Mouse (Mus musculus): ENCODE measurements around the gene Hbq1a. TPM values are rescaled to one million over a fixed set of nuclear protein-coding genes. Genes with fewer than 3 reads are reported as not detected.

Hbq1a gene
- total RNA-seq (2014; fragmentation: Nextera tagmentation) = not detected in 2 replicates
- total RNA-seq (2017) = not detected in 2 replicates

DNA sequence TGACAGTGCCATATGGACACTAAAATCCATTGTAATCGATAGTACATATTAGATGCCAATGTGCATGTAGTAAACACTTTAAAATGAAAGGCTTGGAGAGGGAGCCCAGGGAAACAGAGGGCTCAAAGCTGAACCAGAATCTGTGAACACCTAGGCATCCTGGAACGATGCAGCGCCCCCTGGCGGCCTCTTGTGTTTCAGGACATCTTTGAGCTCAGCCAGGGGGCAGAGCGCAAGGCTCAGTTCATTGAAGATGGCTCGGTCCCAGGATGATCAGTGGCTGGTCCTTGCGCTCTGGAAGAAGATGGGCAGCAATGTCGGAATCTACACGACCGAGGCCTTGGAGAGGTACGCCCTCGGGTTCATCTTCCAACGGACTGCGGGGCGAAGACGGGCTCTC lies at the start of gene Hbq1a:
Gene Hbq1a, plus strand, starts transcription at position 205 of the 400 bp plus-strand sequence.
- peak; percentile 46; the same call in 1 of the 2 replicates for ATAC-seq (replicated peaks; ENCODE audit: low FRiP score, low TSS enrichment, poor library complexity, severe bottlenecking)

DNA sequence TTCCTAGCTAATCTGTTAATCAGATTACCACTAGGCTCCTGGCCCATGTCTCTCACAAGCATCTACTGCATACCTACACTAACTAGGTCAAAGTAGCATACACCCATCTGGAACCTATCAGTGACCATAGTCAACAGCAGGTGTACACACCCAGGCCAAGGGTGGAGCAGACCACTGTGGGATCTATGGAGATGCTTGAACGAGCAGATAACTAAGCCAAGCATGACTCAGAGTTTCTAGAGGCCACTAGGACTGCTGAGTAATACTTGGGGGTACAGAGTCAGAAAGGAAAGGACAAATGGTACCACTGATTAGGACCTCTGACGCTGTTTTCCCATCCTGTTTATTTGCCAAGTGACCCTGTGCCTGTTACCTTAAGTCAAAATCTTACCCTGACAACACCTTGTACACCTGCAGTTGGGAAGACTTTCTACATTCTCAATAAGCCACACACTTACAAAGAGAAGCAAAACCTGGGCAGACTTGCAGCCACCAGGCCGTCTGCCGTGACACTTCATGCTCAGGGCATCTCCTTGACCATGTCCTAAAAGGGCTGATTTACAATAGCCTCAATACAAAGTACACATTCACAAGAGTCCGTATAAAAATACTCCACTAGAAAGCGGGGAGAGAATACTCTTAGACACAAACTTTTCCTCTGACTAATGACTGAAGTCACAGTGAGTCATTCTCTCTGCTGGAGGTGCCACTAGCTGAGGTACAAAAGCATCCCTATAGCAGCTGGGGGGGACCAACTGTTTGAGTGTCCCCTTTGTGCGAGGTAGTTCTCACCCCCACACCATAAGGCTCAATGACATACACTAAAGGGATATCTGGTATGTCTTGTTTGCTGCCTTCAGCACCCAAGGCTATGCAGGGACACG lies 48.7 kb upstream of the Hbq1a start:
- peak; percentile 88 for ATAC-seq (replicated peaks; ENCODE audit: low FRiP score, low TSS enrichment, poor library complexity, severe bottlenecking)

DNA sequence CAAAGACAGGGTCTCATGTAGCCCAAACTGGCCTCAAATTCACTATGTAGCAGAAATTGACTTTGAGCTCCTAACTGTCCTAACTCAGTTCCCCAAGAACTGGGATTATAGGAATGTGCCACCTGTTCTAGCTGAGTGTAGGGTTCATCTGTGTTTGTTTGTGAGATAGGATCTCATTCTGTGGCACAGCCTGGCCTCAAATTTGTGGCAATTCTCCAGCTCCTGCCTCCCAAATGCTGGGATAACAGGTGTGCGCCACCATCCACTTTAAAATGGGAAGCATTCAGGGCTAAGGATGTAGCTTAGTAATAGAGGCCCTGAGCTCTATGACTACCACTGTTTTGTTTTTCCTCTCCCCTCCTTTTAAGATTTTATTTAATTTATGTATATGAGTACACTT lies 46.7 kb upstream of the Hbq1a start:
- ATAC-seq (replicated peaks; ENCODE audit: low FRiP score, low TSS enrichment, poor library complexity, severe bottlenecking) = no peak

GRCm38 (mm10) chr11:32256146-32256545 lies 43.7 kb upstream of the Hbq1a start:
- ATAC-seq (replicated peaks; ENCODE audit: low FRiP score, low TSS enrichment, poor library complexity, severe bottlenecking) = peak; percentile 97

GRCm38 (mm10) chr11:32256566-32256965 lies 43.3 kb upstream of the Hbq1a start:
- ATAC-seq (replicated peaks; ENCODE audit: low FRiP score, low TSS enrichment, poor library complexity, severe bottlenecking) = peak; percentile 11; the same call in 1 of the 2 replicates

DNA sequence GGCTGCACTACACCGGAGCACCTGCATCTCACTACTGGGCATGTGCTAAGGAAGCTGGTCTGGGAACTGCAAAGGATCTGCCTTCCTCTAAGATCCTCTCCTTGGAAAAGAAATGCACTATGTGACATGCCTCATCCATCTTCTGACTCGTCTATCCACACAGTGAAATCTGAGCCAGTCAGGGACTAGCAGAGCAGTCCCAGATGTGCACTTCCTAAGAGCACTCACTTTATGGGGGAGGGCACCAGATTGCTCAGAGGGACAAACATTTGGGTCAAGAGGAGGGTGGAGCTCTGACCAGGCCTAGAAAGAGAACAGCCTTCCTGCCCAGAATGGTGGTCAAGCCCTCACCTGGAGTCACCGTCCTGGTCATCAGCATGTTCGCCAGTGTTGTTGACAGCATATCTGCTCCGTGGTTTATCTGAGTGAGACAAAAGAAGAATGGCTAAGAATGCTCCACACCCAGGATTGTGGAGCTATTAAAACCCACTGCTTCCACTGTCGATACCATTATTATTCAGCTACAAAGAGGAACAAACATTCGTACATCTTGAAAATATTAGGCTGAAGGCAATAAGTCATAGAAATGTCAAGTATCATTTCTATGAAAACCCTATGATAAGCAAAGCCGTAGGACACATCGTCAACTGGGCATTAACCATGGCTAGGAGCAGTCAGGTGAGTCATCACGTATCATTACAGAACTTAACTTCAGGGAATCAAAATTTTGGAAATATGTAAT lies 37.0 kb upstream of the Hbq1a start:
- no peak for ATAC-seq (replicated peaks; ENCODE audit: low FRiP score, low TSS enrichment, poor library complexity, severe bottlenecking)

DNA sequence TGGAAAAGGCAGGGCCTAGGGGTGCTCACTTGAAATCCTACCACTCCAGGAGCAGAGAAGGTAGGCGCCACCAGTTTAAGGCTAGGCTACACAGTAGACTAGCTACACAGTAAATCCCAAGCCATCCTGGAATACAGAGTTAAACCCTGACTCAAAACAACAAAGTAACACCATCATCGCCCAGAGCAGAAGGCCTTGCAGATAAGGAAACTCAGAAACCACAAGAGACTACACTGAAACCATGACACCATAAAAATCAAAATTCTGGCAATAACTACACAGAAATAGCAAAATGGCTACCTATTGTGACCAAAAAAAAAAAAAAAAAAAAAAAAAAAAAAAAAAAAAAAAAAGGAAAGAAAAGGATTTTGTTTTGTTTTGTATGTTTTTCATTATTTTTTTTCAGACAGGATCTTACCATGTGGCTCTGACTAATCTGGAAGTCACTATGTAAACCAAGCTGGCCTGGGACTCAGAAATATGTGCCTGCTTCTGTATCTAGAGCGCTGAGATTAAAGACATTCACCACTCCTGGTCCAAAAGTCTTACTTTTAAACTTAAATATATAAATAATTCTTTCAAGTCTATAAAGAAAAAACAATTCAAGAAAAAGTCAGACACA lies 34.6 kb upstream of the Hbq1a start:
- ATAC-seq (replicated peaks; ENCODE audit: low FRiP score, low TSS enrichment, poor library complexity, severe bottlenecking) = peak; percentile 78

DNA sequence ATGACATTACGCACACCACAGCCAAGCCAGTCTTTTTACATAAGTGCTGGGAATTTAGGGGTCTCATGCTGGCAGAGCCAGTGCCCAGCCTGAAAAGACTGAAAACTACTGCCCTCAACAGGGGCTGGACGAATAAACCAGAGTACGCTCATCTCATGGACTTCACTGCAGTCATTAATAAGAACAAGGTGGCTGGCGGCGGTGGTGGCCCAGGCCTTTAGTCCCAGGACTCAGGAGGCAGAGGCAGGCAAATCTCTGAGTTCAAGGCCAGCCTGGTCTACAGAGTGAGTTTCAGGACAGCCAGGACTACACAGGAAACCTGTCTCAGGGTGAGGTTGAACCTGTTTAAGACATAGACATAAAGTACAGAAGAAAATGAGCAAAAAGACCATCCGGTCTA lies 33.7 kb upstream of the Hbq1a start:
- no peak for ATAC-seq (replicated peaks; ENCODE audit: low FRiP score, low TSS enrichment, poor library complexity, severe bottlenecking)

DNA sequence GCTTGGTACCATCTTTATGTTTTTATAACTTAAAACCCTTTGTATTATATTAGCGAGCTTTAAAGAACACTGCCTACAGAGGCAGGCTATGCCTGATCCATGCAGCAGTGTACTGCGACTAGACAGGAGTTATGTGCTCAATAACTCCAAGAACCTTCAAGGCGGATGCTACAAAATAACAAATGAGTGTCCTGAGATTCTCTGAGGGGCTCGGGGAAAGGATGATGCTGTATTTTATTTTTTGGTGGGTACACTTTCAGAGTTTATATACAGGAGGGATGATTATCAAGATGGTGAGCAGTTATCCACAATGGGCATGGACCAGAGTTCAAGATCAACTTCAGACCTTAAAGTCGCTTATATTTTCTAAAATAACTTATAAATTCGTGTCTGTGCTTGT lies 33.1 kb upstream of the Hbq1a start:
- ATAC-seq (replicated peaks; ENCODE audit: low FRiP score, low TSS enrichment, poor library complexity, severe bottlenecking) = no peak

DNA sequence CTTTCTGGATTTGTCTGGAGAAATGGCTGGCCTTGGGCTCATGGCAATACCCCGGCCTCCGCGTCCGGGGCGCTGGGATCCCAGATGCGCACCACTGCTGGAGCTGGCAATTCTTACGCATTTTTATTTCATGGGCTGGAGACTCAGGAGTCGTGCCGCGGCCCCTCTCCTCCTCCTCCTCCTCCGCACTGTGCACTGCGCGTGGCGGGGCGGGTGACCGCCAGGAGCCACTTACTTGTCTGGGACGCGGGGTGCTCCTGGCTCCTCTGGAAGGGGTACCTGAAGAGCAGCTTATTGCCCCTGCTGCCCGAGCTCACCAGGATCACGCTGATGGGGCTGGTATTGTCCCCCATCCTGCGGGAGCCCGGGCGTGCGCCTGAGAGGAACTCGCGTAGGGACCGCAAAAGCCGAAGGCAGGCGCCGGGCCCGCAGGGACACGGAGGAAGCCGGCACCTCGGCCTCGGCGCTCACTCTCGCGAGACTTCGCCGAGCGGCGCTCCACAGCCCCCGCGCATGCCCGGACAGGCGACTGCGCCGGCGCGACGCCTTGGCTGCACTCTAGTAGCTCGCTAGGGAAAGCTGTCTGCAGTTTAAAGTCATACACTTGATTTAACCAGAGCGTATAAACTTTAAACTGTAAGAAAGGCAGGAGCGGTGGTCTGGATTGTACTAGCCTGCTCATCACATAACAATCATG lies 32.5 kb upstream of the Hbq1a start, which contains the start of gene Nprl3:
Gene Nprl3, minus strand, starts transcription at position 520 of the 697 bp plus-strand sequence.
- ATAC-seq (replicated peaks; ENCODE audit: low FRiP score, low TSS enrichment, poor library complexity, severe bottlenecking) = peak; percentile 79

GRCm38 (mm10) chr11:32267964-32268363 lies 31.9 kb upstream of the Hbq1a start:
- no peak for ATAC-seq (replicated peaks; ENCODE audit: low FRiP score, low TSS enrichment, poor library complexity, severe bottlenecking)

- ATAC-seq (replicated peaks; ENCODE audit: low FRiP score, low TSS enrichment, poor library complexity, severe bottlenecking) = peak; percentile 84
These were observed 30.9 kb upstream of the Hbq1a start for GRCm38 (mm10) chr11:32268952-32269351.

DNA sequence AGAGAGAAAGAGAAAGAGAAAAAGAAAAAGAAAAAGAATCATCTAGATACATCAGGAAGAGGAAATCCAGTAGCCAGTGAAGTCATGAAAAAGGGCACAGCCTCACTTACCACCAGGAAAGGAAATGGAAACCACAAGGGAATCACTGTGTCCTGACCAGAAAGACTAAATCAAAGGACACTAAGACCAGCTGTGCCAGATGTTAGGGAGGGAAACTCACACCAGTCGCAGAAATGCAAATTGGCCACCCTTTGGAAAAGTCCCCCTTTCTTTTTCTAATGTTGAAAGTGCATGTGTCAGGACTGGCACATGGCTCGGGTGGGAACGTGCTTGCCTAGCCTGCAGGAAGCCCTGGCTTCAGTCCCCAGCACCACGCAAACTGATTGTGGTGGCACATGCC lies 28.7 kb upstream of the Hbq1a start:
- ATAC-seq (replicated peaks; ENCODE audit: low FRiP score, low TSS enrichment, poor library complexity, severe bottlenecking) = no peak

DNA sequence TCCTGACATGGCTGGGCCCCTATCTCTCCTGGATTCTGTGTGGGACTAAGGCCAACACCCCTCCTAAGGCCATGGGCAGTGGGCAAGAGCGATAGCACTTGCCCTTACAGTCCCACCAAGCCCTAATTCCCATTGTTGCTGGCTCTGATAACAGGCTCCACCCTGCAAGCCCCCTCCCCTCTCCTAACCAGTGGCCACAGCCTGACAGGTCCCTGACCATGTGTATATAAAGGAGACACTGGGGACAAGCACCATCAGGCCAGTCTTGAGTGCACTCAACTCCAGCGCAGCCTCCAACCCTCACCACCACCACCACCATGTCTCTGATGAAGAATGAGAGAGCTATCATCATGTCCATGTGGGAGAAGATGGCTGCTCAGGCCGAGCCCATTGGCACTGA lies 23.5 kb upstream of the Hbq1a start, which contains the start of gene Hba-x:
Gene Hba-x, plus strand, starts transcription at position 54 of the 400 bp plus-strand sequence.
- ATAC-seq (replicated peaks; ENCODE audit: low FRiP score, low TSS enrichment, poor library complexity, severe bottlenecking) = no peak

DNA sequence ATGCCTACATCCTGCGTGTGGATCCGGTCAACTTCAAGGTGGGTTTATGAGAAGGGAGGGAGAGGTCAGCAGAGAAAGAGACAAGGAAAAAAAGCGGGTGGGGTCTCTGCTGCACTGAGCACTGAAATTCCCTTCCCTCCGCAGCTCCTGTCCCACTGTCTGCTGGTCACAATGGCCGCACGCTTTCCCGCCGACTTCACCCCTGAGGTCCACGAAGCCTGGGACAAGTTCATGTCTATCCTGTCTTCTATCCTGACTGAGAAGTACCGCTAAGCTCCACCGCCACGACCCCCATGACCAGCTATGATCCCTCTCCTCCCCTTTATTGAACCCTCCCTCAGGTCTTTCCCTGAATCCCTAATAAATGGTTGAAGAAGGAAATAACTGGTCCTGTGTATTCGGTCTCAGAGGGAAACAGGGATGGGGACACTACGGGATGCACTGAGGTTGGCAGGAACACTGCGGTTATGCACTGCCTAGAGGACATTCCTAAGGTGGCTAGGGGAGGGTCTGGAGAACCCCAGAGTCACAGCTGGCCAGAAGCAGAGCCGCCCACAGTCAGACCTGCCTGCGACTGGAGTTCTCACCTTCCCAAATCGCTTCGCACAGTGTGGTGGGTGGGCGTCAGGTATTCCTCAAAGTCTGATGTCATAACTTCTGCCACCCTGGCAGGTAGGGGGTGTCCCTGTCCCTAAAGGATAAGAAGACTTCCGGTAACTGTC lies 22.0 kb upstream of the Hbq1a start:
- no peak for ATAC-seq (replicated peaks; ENCODE audit: low FRiP score, low TSS enrichment, poor library complexity, severe bottlenecking)

- no peak for ATAC-seq (replicated peaks; ENCODE audit: low FRiP score, low TSS enrichment, poor library complexity, severe bottlenecking)
These were observed 21.4 kb upstream of the Hbq1a start for GRCm38 (mm10) chr11:32278458-32278957.

DNA sequence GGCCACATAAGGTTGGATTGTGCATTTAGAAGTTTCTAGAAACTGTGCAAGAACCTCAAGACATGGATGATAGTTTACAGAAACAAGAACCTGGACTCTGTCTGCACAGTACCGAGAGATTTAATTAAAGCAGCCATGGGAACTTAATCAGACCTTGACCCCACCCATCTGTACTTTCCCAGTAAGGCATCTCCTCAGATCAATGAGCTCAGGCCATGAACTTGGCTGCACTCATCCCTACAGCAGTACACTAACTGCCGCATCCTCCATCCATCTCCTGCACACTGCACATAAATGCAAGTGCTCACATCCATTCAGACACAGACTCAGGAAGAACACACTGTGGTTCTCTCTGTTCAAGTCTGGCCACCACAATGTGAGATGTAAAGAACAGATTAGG lies 19.2 kb upstream of the Hbq1a start:
- ATAC-seq (replicated peaks; ENCODE audit: low FRiP score, low TSS enrichment, poor library complexity, severe bottlenecking) = no peak

- ATAC-seq (replicated peaks; ENCODE audit: low FRiP score, low TSS enrichment, poor library complexity, severe bottlenecking) = no peak
These were observed 18.3 kb upstream of the Hbq1a start for GRCm38 (mm10) chr11:32281416-32282144.

All from megakaryocyte-erythroid progenitor cell, adult 5-6 weeks (primary cell).